Mouse (Mus musculus): ENCODE measurements around the gene Prkar1a.
"Not testable (repeated sequence)": the region's sequence is repeated elsewhere in the genome, so short reads cannot be mapped to it uniquely, and the experiment has no call there.

DNA sequence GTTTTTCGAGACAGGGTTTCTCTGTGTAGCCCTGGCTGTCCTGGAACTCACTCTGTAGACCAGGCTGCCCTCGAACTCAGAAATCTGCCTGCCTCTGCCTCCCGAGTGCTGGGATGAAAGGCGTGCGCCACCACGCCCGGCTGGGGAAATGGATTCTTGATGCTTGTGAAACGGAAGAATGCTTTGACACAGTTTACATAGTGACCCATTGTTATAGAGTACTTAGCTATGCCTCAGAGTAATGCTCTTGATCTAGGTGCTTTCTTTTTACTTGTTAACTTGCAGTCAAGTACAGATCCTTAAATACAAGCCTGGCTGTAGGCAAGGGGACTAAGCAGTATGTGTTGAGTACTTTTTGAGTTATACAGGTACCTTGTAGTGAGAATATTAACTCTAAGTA lies 11.3 kb downstream of the Prkar1a start:
- TF ChIP-seq CTCF (IDR thresholded peaks at IDR 0.05; ENCODE audit: borderline replicate concordance, insufficient read depth, low read depth, low read length); POLR2A (IDR thresholded peaks at IDR 0.05; ENCODE audit: borderline replicate concordance, insufficient read depth, low read length): not testable (repeated sequence)

Measured in cerebellum, adult 2 months (tissue).